Mouse (Mus musculus): Measurements from ENCODE around the gene Cox8b.
A peak's percentile ranks its signal among the peaks of the same experiment; 100 is the strongest.
"Not testable (repeated sequence)": the region's sequence is repeated elsewhere in the genome, so short reads cannot be mapped to it uniquely, and the experiment has no call there.

Cox8b gene

DNA sequence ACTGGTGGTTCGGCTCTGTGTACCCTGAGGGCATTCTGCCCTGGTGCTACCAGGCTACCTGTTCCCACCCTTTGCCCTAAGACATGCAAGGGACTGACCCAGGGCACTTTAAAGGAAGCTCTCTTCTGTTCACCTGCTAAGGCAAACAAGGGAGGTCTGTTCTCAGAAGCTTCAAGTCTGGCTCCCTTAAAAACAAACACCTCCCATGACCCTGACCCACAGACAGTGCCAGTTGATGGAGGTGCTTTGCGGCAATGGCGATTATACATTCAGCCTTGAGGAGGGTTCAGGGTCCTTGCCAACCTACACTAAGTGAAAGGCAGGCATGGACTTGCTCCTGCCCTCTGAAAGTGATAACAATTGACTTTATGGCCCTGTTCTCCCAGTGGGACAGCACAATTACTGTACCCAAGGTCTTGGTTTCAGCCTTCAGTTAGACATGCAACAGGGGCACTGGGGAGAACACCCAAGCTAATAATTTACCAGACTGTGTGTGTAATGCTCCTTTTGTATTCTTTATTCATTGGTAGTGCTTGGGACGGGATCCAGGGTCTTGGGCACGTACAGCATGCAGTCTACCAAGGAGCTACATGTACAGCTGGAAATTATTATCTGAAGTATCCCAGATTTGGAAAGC lies 12.7 kb upstream of the Cox8b start:
- no peak for DNase-seq

DNA sequence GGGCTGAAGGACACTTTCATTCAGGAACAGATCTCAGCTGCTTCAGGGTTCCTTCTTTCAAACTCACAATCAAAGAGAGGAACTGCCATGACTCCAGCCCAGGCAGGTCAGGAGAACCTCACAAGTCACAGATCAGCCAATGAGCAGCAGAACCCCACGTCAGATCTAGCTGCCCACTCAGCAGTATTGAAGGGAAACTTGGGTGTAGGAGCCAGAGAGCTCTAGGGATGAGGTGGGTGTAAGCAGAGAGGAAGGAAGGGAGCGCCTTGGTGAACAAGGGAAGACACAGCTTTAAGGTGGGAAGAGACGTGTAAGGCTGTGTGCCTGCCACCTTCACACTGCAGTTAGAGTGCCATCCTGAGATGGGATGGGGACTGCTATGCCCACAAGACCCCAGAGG lies 12.0 kb upstream of the Cox8b start:
- DNase-seq: no peak

DNA sequence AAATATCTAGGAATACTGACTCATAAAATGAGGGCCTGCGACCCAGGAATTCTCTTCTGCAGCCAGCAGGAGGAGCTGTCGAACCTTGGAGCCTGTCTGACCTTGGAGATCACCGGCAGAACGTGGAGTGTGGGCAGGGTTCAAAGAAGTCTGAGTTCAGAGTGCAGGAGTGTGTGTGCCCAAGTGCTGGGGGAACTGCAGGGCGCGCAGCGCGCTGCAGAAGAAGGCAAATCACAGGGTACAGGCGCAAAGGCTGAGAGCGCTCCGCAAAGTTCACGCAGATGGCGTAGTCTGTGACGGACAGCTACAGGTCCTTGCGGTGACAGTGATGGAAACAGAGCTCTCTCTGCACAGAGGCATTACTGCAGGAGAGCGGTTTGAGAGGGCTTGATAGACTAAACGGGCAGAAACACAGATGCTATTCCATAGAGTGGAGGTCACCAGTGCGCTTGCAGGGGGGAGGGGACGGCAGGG lies 8.4 kb upstream of the Cox8b start:
- peak; percentile 73 to 79 for DNase-seq

DNA sequence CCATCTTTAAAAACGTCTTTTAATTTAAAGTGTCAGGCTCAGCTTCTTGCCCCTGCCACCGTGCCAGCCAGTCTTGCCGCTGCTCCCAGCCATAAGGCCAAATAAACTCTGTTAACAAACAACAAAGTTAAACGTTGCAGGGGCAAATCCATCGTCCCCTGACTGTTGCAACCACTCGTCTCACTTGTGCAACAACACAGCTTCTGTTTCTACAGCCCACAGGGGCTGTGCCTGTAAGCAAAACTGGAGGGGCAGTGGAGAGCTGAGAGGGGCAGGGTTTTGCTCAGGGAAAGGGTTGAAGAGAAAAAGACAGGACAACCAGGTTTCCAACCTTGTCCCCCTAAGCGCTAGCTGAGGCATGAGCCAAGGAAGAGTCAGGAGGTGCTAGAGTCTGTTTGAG lies 7.9 kb upstream of the Cox8b start:
- DNase-seq: no peak

DNA sequence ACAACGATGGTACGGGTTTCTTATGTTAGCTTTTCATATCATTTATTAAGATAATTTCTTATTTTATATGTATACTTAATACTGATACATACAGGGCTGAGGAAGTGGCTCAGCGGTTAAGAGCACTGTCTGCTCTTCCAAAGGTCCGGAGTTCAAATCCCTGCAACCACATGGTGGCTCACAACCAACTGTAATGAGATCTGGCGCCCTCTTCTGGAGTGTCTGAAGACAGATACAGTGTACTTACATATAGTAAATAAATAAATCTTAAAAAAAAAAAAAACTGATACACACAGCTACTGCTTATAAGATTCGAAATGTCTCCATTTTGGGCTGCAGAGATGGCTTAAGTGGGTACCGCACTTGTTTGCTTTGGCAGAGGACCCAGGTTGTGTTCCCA lies 7.5 kb upstream of the Cox8b start:
- DNase-seq: no peak

DNA sequence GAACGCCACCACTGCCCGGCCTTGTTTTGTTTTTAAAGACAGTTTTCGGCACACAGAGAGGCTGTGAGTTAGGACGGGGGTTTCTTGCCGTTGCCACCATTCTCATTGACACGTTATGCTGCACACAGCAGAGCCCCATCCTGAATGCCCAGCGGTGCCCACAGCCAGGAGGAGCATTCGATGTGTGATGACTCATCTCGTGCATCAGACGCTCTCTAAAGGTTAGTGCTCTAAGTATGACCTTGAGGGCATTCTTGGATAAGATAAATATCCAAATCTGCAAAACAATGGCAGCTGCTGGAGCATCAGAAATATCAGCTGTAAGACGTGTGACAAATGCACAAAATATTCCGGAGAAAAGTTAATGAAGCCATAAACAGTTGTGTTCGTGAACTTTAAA lies 6.9 kb upstream of the Cox8b start:
- no peak for DNase-seq

DNA sequence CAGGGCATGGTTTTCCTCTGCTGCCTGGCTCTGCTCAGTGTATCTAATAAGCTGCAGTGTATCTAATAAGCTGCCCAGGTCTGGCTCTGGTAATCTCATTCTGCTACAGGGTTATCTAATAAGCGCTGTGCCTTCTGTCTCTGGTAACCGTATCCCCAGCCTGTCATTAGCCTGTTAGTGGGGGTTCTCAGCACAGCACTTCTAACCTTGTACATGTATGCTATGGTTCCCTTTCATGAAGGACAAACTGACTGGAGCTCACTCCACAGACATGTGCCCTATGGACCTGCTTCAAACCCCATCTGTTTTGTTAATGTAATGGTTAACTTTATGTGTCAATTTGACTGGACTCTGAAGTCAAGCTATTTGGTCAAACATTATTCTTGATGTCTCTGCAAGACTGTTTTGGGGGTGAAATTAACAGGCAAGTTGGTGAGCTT lies 5.4 kb upstream of the Cox8b start:
- DNase-seq: no peak

DNA sequence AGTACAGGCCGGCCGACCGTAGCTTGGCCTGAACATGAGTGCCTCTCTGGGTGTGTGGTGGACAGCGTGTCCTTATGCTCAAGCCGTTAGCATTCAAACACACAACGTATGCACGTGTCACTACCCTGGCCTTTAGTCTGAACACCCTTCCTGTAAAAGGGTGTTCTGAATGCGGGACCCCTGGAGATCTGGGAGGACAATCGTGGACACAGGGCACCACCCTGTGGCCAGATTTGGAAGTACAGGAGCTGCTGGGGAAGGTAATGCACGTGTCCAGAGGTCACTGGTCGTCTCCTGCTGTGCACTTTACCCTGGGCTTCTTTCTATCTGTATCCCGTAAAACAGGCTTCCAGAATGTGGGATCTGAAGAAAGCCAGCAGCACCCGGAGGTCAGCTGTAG lies 3.0 kb upstream of the Cox8b start:
- DNase-seq: peak; percentile 81 to 84

DNA sequence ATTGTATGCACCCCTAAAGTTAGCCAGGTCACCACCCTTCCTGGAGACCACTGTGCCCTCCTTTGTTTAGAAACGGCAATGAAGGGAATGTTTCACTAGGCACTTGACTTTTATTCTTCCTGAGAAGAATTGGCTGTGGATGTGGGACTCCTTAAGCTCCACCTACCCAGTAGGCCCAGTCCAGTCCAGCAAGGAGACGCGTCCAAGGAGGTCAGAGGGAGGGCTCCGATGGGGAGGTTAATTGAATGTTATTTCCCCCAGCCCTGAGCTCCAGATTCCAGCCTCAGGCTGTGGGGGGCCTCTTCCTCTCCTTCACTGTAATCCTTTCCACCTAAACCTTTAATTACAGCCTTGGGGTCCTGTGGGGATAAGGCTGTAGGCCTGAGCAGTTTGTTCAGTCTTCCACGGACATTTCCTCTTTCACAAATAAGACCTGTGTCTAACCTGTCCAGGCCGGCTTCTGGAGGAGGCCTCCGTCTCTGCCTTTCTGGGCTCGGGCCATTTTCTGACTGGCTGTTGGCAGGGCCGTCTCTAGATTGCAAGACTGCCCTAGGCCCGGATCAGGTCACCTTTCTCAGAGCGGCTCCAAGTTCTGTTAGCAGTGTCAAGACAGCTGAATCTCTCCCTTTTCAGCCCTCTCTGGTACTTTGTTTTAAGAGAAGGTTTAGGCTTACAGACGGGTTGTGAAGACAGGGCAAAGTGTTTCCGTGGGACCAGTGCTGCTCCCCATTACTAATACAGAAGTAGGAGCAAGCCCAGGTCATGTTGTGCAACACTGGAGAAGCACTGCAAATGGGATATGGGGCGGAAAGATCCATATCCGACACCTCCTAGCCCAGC lies 2.0 kb upstream of the Cox8b start:
- no peak for DNase-seq

DNA sequence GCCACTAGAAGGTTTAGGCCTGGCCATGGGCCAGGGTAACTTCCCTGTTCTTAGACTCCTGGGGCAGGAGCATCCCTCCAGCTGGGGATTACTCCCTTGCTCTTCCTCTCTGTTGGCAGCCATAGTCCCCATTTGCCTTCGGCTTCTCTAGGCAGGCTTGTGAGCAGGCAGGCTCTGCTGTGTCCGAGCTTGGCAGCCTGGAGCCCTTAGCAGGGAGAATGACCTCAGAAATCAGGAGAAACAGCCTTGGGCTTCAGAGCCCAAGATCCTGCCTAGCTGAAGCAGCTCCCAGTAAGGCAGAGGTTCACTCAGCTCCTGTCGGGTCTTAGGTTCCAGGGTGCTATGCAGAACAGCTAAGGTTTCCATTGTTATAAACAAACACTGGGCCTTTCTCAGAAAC lies 1.1 kb downstream of the Cox8b start:
- no peak for DNase-seq

DNA sequence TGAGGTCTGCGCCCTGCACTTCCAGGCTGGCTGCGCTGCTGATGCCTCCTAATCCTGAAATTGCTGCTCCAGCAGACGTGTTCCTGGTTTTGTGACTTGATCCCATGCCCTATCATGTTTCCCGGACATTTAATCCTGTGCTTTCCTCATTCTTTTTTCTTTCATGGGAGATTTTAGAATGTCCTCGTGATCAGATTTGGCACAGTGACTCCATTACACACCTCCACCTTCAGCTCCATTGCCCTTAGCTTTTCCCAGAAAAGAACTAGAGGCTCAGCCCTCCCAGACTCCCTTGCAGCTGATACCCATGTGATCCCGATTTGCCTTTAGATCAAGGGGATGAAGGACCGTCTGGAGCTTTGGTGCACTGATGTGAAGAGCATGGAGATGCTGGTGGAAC lies 2.4 kb downstream of the Cox8b start:
- DNase-seq: no peak

DNA sequence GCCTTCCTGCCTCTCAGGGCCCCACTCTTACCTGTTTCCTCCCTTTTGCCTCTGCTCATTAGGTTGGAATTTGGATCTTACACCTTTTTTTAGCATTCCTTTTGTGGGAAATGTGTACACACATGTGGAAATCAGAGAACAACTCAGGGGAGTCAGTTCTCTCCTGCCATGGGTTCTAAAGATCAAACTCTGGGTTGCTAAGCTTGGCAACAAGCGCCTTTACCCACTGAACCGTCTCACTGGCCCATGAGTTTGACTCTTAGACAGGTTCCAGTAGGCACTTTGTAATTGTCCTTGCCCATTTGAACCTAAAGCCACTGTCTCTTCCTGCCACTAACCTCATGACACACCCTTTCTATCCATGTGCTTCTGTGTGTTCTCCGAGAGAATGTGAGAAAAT lies 5.6 kb downstream of the Cox8b start:
- DNase-seq: no peak

DNA sequence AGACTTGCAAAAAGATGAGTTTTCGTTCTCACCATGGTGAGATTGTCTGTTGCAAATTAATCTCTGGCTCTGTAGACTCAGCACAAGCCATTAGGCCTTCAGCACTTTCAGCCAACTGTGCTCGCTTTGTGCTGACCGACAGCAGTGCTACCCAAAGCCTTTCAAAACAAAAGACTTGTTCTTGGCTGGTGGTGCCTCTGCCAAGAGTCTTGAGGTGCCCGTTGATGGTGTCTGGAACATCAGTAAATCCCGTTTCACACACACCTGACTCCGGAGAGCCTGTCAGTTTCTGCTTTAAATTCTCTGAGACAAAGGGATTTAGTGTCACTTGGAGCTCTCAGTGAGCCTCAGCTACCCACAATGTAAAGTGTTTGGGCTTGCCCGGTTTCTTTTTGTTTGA lies 6.2 kb downstream of the Cox8b start:
- DNase-seq: no peak

DNA sequence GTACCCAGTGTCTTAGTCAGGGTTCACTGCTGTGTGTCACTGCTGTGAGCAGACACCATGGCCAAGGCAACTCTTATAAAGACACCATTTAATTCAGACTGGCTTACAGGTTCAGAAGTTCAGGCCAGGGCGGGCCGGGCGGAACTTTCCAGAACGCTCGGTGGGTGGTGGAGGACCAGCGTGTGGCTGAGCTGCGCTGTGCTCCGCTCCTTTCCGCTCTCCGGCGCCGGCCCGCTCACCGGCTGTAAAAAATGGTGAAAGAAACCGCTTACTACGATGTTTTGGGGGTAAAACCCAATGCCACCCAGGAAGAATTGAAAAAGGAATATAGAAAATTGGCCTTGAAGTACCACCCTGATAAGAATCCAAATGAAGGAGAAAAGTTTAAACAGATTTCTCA lies 9.6 kb downstream of the Cox8b start:
- DNase-seq: not testable (repeated sequence)

DNA sequence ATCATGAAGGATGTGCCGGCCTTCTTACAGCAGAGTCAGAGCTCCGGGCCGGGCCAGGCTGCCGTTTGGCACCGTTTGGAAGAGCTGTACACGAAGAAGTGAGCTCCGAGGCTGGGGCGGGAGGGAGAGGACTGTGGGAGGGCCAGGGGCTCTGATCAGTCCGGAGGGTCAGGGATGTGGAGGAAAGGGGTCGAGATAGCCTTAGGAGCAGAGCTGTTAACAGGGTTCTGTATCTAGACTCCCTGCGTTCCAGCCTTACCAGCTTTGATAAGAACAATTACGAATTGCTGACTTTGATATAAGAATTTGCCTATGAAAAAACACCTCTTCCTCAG lies 17.8 kb downstream of the Cox8b start:
- no peak for DNase-seq

DNA sequence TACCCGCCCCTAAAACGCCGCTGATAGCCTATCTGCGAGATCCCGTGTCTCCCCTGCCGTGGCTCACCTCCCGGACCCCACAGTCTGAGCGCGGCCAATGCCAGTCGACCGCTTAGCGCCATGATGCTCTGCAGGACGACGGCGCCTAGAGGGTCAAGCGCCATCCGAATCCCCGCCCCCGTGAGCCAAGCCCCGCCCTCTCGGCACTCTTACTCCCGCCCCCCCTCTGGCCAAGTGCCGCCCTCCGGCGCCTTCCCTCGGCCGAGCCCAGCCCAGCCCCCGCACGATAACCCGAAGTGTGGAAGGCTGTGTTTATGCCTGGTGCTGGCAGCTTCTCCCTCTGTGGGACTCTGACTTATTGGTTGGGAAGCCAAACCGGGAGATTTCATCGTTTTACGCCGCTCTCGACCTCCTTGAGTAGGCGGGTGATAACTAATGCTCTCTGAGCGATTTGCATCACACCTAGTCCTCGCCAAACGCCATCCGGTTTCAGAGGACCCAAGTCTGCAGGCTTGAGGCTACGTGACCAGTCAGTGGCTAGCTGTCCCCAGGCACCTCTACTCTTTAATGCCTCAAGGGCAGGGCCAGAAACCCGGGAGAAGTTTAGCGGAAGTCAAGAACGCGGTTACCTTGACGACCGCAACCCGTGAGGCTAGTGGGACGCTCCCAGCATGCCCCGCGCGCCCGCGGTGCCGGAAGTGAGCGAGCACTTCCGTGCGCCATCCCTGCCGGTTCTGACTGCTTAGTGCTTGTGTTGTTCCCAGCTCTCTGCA lies 18.4 kb downstream of the Cox8b start, which contains the start of the genes Psmd13 and Sirt3:
Gene Psmd13 (plus strand): TSS at position 273 of the 773 bp plus-strand sequence.
Gene Sirt3 (minus strand): TSS at position 614 of the 773 bp plus-strand sequence.
- peak; percentile 94 to 95 for DNase-seq

DNA sequence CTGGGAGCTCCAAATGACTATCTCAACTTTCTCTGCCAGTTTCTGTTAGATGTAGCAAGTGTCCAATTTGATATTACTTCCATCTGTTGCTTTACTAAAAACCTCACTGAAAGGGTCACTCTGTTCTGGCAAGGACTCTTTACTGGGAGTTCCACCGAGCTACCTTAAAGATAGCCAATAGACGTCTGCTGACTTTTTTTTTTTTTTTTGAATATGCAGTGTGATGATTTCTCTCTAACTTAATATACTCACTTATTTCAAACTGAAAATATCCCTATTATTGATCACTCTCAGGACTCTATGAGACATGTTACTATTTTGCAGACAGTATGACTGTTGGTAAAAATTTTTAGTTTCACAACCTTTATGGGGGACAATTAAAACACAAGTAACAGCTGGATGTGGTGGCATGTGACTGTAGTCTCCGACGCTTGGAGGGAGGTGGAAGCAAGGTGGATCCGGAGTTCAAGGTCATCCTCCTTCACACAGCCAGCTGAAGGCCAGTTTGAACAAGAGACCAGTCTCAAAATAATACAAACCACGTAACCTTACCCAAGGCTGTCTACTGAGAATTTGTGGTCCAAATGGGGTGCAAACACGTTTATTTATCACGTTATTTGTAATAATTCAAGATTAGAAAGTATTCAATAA lies 19.3 kb downstream of the Cox8b start:
- no peak for DNase-seq

DNA sequence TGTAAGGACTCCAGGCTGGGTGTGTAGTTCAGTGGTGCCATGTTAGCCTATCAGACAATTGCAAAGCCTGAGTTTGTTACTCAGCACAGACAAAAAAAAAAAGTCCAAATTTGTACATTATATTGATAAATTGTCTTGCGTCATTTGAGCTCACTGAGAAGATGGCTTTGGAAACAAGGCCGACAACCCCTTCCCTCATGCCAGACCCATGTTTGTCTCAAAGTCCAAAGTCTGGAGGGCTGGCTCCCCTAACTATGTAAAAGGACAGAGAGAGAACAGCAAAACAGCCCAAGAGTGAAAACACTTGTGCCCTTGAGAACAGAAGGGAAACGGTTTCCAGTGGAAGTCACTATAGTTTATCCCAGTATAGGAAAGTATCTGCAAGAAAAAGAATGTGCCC lies 19.8 kb downstream of the Cox8b start:
- no peak for DNase-seq

DNA sequence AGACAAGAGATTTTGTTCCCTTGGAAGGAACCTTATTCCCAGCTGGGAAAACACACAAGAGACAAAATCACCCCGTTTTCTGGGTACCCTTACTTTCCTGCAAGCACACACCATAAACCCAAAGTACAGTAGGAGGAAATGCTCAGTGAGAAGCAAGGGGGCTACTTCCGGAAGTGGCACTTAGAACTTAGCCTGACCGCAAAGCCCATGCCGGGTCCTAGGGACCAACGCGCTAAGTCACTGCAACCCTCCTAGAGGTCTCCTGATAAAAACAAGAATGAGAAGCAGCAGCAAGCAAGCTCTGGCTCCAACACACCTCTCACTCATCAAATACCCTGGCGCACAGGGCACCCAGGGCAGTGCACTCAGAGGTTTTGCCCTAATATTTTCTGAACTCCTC lies 20.9 kb downstream of the Cox8b start:
- DNase-seq: no peak

DNA sequence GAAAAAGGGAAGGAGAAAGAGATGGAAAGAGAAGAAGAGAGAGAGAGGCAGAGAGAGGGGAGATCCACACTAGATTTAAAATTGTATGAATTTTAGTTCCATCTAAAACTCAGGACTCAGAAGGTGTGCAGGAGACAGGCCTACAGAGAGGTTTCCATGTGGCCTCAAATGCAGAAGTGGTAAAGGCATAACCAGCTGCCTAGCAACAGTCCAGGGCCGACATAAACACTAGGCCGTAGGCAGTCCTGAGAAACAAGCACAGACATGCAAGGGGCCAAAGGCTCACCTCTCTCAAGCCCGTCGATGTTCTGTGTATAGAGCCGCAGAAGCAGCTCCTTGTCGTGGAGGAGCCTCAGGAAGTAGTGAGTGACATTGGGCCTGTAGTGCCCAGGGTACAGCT lies 22.9 kb downstream of the Cox8b start:
- DNase-seq: no peak

DNA sequence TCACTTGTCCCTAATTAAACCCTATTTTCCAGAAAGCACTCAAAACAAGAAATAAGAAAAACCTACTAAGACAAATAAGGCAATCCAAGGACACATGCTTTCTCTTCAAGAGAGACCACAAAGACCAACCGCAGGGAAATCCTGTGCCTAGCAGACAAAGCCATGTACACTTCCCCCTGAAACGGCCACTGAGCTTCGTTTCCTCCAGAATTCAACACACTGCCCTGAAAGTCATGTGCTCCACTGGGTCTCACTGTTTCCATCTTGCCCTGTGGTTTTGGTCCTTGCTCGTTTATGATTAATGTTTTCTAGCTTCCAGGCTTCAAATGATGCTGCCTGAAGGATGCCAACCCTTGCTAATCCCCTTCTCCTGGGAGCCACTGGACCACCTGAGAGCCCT lies 26.0 kb downstream of the Cox8b start:
- DNase-seq: no peak

DNA sequence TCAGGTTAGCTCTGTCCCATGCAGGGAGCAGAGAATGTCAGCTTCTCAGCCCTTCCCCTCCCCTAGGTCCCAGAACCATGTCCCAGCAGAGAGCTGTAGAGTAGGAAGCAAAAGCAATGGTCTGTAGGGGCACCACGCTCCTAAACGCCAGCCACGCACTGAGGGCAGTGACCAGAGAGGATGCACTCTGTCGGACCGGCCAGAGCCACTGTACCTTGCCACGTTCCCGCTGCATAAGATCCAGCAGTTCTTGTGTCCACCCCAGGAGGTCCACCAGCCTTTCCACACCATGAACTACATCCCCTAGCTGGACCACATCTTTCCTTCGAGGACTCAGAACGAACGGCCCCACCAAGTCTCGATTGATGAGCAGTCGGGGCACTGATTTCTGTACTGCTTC lies 35.5 kb downstream of the Cox8b start:
- no peak for DNase-seq

DNA sequence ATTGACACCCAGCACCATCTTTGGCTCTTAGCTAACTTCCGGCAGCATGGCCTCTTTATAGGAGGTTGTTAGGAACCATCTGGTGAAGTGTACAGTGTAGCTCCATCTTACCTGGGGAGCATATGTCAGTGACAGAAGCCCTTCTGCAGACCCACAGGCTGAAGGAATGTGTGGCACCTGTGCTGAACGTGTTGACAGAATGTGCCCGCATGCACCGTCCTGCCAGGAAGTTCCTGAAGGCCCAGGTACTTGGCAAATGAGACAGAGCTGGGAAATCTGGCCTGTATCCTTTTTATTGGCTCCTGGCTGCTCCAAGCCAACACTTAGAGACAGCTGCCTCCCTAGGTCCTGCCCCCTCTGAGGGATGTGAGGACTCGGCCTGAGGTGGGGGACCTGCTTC lies 39.5 kb downstream of the Cox8b start:
- no peak for DNase-seq
